In the genomic region with DNA sequence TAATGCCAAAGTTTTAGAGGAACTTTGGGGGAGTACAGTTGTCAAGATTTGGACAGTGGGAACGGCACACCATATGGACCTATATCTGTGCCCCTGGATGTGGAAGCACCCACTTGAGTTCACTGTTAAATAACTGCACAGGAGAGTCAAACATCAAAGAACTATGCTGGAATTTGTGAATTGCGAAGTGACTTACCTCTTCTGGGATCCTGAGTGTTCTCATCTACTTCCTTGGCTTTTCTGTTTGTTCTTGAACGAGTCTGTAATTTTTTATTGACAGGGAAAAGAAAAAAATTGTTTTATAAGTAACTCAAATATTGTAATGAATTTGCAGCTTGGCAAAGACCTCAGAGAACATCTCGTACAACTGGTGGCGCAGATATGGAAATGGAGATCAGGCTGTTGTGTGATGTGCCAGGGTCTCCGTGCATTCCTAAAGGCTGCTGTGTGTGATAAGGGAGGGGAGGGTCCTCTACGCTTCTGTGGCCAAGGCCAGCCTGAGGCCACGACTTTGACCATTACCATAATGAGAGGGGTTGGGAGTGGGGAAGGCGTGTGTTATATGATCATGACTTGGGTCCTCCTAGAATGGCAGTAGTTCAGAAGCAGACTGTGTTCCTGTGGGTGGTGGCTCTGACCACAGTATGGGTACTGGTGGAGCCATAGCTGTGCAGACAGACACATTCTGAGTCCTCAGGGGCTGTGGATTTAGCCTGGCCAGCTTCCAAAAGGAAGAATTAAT, we compare ENCODE assay signal across 9 mouse cellular contexts. TPM values are rescaled to one million over a fixed set of nuclear protein-coding genes. Genes with fewer than 3 reads are reported as not detected.
DNase-seq lines count a peak whose midpoint lies in the region; ATAC-seq and TF ChIP-seq lines count a peak whose summit lies in the region.
"Had no signal": no experiment of that assay in that cellular context is flagged by ENCODE, and none has a peak within 500 bp of the region (broad histone marks: within the 10 kb centered on the region; RNA-seq: fewer than 3 reads in every experiment).

No protein-coding gene starts in this region.

- no peak overlapping the region for H3ac ChIP-seq in myocyte (ENCODE audit: control insufficient read depth, insufficient read length)

- no peaks in the 10 kb centered on the region for H3K9me3 ChIP-seq in kidney, embryonic 15.5 days (replicated peaks)
- no peaks in the 10 kb centered on the region for H3K9me3 ChIP-seq in embryonic facial prominence, embryonic 15.5 days (replicated peaks)
- H3K9me3 ChIP-seq in limb, embryonic 11.5 days (ENCODE audit: control insufficient read depth, low read length) = no peaks in the 10 kb centered on the region

- no peak for TF ChIP-seq POLR2A in myocyte (IDR thresholded peaks at IDR 0.05; ENCODE audit: insufficient read length, low read depth)

- H3K4me1 ChIP-seq in kidney, embryonic 15.5 days = peaks cover 59% of the 10 kb centered on the region
- peaks cover 64% of the 10 kb centered on the region for H3K4me1 ChIP-seq in embryonic facial prominence, embryonic 15.5 days
- H3K4me1 ChIP-seq in limb, embryonic 11.5 days (ENCODE audit: control insufficient read depth, insufficient read depth, low read length) = peaks cover 25% of the 10 kb centered on the region; the same call in 1 of the 2 replicates

- no peak overlapping the region for H3K27ac ChIP-seq in kidney, embryonic 15.5 days
- H3K27ac ChIP-seq in embryonic facial prominence, embryonic 15.5 days (replicated peaks) = no peak overlapping the region
- H3K27ac ChIP-seq in limb, embryonic 11.5 days (replicated peaks; ENCODE audit: low read depth, low read length) = no peak overlapping the region

- no peak for DNase-seq in kidney, postnatal 25 days
- no peak for DNase-seq in limb, embryonic 11.5 days (ENCODE audit: low spot score)
- no peak for DNase-seq in adrenal gland, adult 2 months
- no peak for DNase-seq in adrenal gland, adult 18-20 months (ENCODE audit: low spot score in 2 of 2)
- DNase-seq in adrenal gland, postnatal 25 days = no peak

- WGBS in kidney, embryonic 15.5 days = 62% methylated on average over 9 of the region's 9 CpGs
- WGBS in embryonic facial prominence, embryonic 15.5 days = 79% methylated on average over 9 of the region's 9 CpGs
- WGBS in limb, embryonic 11.5 days = 85% methylated on average over 9 of the region's 9 CpGs

- H3K9ac ChIP-seq in kidney, embryonic 15.5 days = peak overlapping the region; percentile 51; the same call in 1 of the 2 replicates
- 0 out of 2 replicates have a peak overlapping the region, but pooled peaks have one; percentile 47 for H3K9ac ChIP-seq in embryonic facial prominence, embryonic 15.5 days
- H3K9ac ChIP-seq in limb, embryonic 11.5 days (ENCODE audit: low read length) = no peak overlapping the region

- peak overlapping the region; percentile 58 for H3K4me3 ChIP-seq in kidney, embryonic 15.5 days (replicated peaks)
- H3K4me3 ChIP-seq in embryonic facial prominence, embryonic 15.5 days (replicated peaks) = peak overlapping the region; percentile 59
- H3K4me3 ChIP-seq in limb, embryonic 11.5 days (ENCODE audit: low read depth, low read length) = no peak overlapping the region
- peak overlapping the region; percentile 35 for H3K4me3 ChIP-seq in myocyte

- peak overlapping the region; percentile 88 for H3K4me2 ChIP-seq in kidney, embryonic 15.5 days
- peak overlapping the region; percentile 83 for H3K4me2 ChIP-seq in embryonic facial prominence, embryonic 15.5 days (replicated peaks)
- H3K4me2 ChIP-seq in limb, embryonic 11.5 days (ENCODE audit: low read depth, severe bottlenecking) = peak overlapping the region; percentile 69; the same call in 1 of the 2 replicates
- peak overlapping the region; percentile 81 for H3K4me2 ChIP-seq in myocyte (ENCODE audit: low read depth)

- H3K36me3 ChIP-seq in kidney, embryonic 15.5 days = no peaks in the 10 kb centered on the region
- H3K36me3 ChIP-seq in embryonic facial prominence, embryonic 15.5 days = no peaks in the 10 kb centered on the region
- no peaks in the 10 kb centered on the region for H3K36me3 ChIP-seq in limb, embryonic 11.5 days (ENCODE audit: control insufficient read depth, insufficient read depth, low read length)
- H3K36me3 ChIP-seq in myocyte (ENCODE audit: control insufficient read depth, insufficient read depth) = no peaks in the 10 kb centered on the region

- peaks cover 6% of the 10 kb centered on the region for H3K79me2 ChIP-seq in myocyte (ENCODE audit: control insufficient read depth, insufficient read depth)

- ATAC-seq in kidney, embryonic 15.5 days (replicated peaks; ENCODE audit: low FRiP score) = no peak
- ATAC-seq in embryonic facial prominence, embryonic 15.5 days (ENCODE audit: insufficient number of reproducible peaks, low FRiP score, low TSS enrichment, low read depth) = no peak
- no peak for ATAC-seq in limb, embryonic 11.5 days (ENCODE audit: insufficient number of reproducible peaks, low FRiP score, low TSS enrichment, low read depth)

- no peaks in the 10 kb centered on the region for H3K27me3 ChIP-seq in kidney, embryonic 15.5 days
- H3K27me3 ChIP-seq in embryonic facial prominence, embryonic 15.5 days = no peaks in the 10 kb centered on the region
- 0 out of 2 replicates have a peak, but pooled peaks cover 3% of the 10 kb centered on the region for H3K27me3 ChIP-seq in limb, embryonic 11.5 days (ENCODE audit: control insufficient read depth, insufficient read depth, low read length)
- no peaks in the 10 kb centered on the region for H3K27me3 ChIP-seq in myocyte (ENCODE audit: control insufficient read depth, insufficient read depth, insufficient read length)

TF ChIP-seq in myocyte, 11 proteins besides CTCF, POLR2A, EP300 and RAD21:
- TF ChIP-seq TCF12 (IDR thresholded peaks at IDR 0.05; ENCODE audit: insufficient read depth, poor library complexity, severe bottlenecking) (no peak), MYOG (IDR thresholded peaks at IDR 0.05; ENCODE audit: control insufficient read depth in 1 of 3, insufficient read depth in 1 of 3, insufficient read length in 2 of 3, low read depth in 2 of 3) (no peak), POLR2AphosphoS2 (IDR thresholded peaks at IDR 0.05; ENCODE audit: insufficient read length, low read depth) (no peak), USF1 (IDR thresholded peaks at IDR 0.05; ENCODE audit: low read depth) (no peak)
TF ChIP-seq in myocyte: peak in this region for 0.

RNA-seq across cellular contexts. Expression of gene Pfkfb4, which starts 1.2 kb away (rescaled TPM):
- 8.7 and 10.6 TPM in 2 replicates for polyA plus RNA-seq in kidney, embryonic 15.5 days (2015; fragmentation: Nextera tagmentation; extraction: Ambion mirVana)
- 14.0 and 14.9 TPM in 2 replicates for polyA plus RNA-seq in embryonic facial prominence, embryonic 15.5 days (2015; fragmentation: Nextera tagmentation; extraction: Ambion mirVana)
- 9.4 and 13.3 TPM in 2 replicates for polyA plus RNA-seq in limb, embryonic 11.5 days (2014; fragmentation: Nextera tagmentation; extraction: Ambion mirVana)
- polyA plus RNA-seq in myocyte (2012; fragmentation: generic; extraction: Trizol) = 4.4 TPM
- 1 to 10 TPM; 5.5 to 8.7 TPM for total RNA-seq in adrenal gland, adult 2 months (2021)
- polyA plus RNA-seq in adrenal gland, adult 2 months (2012; rRNA removed) = 10.6 and 14.1 TPM in 2 replicates
- total RNA-seq in adrenal gland, adult 18-20 months (2021) = 10 to 100 TPM in 1 of 2 experiments, 1 to 10 TPM in 1; 7.6 to 13.7 TPM
- total RNA-seq in adrenal gland, postnatal 25 days (2021) = 4.5 and 6.5 TPM in 2 replicates

RNA-seq across cellular contexts. Expression of gene Ucn2, which starts 7.0 kb away (rescaled TPM):
- 0.14 and 0.18 TPM in 2 replicates for polyA plus RNA-seq in kidney, embryonic 15.5 days (2015; fragmentation: Nextera tagmentation; extraction: Ambion mirVana)
- 0.89 and 1.2 TPM in 2 replicates for polyA plus RNA-seq in embryonic facial prominence, embryonic 15.5 days (2015; fragmentation: Nextera tagmentation; extraction: Ambion mirVana)
- 0.21 TPM in 1 of 2 replicates, not detected in the other for polyA plus RNA-seq in limb, embryonic 11.5 days (2014; fragmentation: Nextera tagmentation; extraction: Ambion mirVana)
- 0.17 TPM for polyA plus RNA-seq in myocyte (2012; fragmentation: generic; extraction: Trizol)
- total RNA-seq in adrenal gland, adult 2 months (2021) = under 1 TPM in 1 of 2 experiments, not detected in 1; 0.58 TPM
- 0.47 and 0.50 TPM in 2 replicates for polyA plus RNA-seq in adrenal gland, adult 2 months (2012; rRNA removed)
- total RNA-seq in adrenal gland, adult 18-20 months (2021) = under 1 TPM; 0.26 to 0.53 TPM
- 0.82 TPM in 1 of 2 replicates, not detected in the other for total RNA-seq in adrenal gland, postnatal 25 days (2021)
- polyA plus RNA-seq: embryonic facial prominence, embryonic 11.5 days had no signal

RNA-seq across cellular contexts. Expression of gene Col7a1, which starts 39.4 kb away (rescaled TPM):
- 2.1 and 3.5 TPM in 2 replicates for polyA plus RNA-seq in kidney, embryonic 15.5 days (2015; fragmentation: Nextera tagmentation; extraction: Ambion mirVana)
- 38.7 and 48.9 TPM in 2 replicates for polyA plus RNA-seq in embryonic facial prominence, embryonic 15.5 days (2015; fragmentation: Nextera tagmentation; extraction: Ambion mirVana)
- polyA plus RNA-seq in limb, embryonic 11.5 days (2014; fragmentation: Nextera tagmentation; extraction: Ambion mirVana) = 4.7 and 5.0 TPM in 2 replicates
- polyA plus RNA-seq in myocyte (2012; fragmentation: generic; extraction: Trizol) = 8.4 TPM
- 1 to 10 TPM; 3.1 to 3.3 TPM for total RNA-seq in adrenal gland, adult 2 months (2021)
- polyA plus RNA-seq in adrenal gland, adult 2 months (2012; rRNA removed) = 4.6 and 6.6 TPM in 2 replicates
- total RNA-seq in adrenal gland, adult 18-20 months (2021) = 1 to 10 TPM; 6.4 to 7.5 TPM
- total RNA-seq in adrenal gland, postnatal 25 days (2021) = 3.5 and 6.3 TPM in 2 replicates

RNA-seq across cellular contexts. Expression of gene Shisa5, which starts 45.6 kb away (rescaled TPM):
- 81.7 and 95.6 TPM in 2 replicates for polyA plus RNA-seq in kidney, embryonic 15.5 days (2015; fragmentation: Nextera tagmentation; extraction: Ambion mirVana)
- 106 and 116 TPM in 2 replicates for polyA plus RNA-seq in embryonic facial prominence, embryonic 15.5 days (2015; fragmentation: Nextera tagmentation; extraction: Ambion mirVana)
- 38.9 and 43.3 TPM in 2 replicates for polyA plus RNA-seq in limb, embryonic 11.5 days (2014; fragmentation: Nextera tagmentation; extraction: Ambion mirVana)
- 82.8 TPM for polyA plus RNA-seq in myocyte (2012; fragmentation: generic; extraction: Trizol)
- total RNA-seq in adrenal gland, adult 2 months (2021) = 100 to 1,000 TPM; 143 to 167 TPM
- polyA plus RNA-seq in adrenal gland, adult 2 months (2012; rRNA removed) = 586 and 732 TPM in 2 replicates
- total RNA-seq in adrenal gland, adult 18-20 months (2021) = 100 to 1,000 TPM; 126 to 137 TPM
- total RNA-seq in adrenal gland, postnatal 25 days (2021) = 119 TPM in 2 replicates

RNA-seq across cellular contexts. Expression of gene Uqcrc1, which starts 56.4 kb away (rescaled TPM):
- 513 and 523 TPM in 2 replicates for polyA plus RNA-seq in kidney, embryonic 15.5 days (2015; fragmentation: Nextera tagmentation; extraction: Ambion mirVana)
- 470 and 480 TPM in 2 replicates for polyA plus RNA-seq in embryonic facial prominence, embryonic 15.5 days (2015; fragmentation: Nextera tagmentation; extraction: Ambion mirVana)
- polyA plus RNA-seq in limb, embryonic 11.5 days (2014; fragmentation: Nextera tagmentation; extraction: Ambion mirVana) = 463 and 485 TPM in 2 replicates
- 468 TPM for polyA plus RNA-seq in myocyte (2012; fragmentation: generic; extraction: Trizol)
- 100 to 1,000 TPM; 546 to 765 TPM for total RNA-seq in adrenal gland, adult 2 months (2021)
- 797 and 881 TPM in 2 replicates for polyA plus RNA-seq in adrenal gland, adult 2 months (2012; rRNA removed)
- total RNA-seq in adrenal gland, adult 18-20 months (2021) = 1,000 to 10,000 TPM in 1 of 2 experiments, 100 to 1,000 TPM in 1; 638 to 1,072 TPM
- 577 and 589 TPM in 2 replicates for total RNA-seq in adrenal gland, postnatal 25 days (2021)
